Mouse (Mus musculus) forebrain, embryonic 11.5 days (tissue): Measurements from ENCODE around the gene Sh3glb1. TPM values are rescaled to one million over a fixed set of nuclear protein-coding genes. Genes with fewer than 3 reads are reported as not detected.
A peak's percentile ranks its signal among the peaks of the same experiment; 100 is the strongest.

Experiments
- ATAC-seq: fragments of 200-750 bp; cut with Nextera tagmentation; replicated peaks from 2 replicates; pipeline ENCODE4 v1.8.0; 2017; ENCODE audit warnings: moderate TSS enrichment; ENCODE audit not compliant: low FRiP score
- DNase-seq: peaks from one replicate; pipeline ENCODE4 v3.0.0-alpha.2; 2017; ENCODE audit warnings: low spot score
- H3K27ac ChIP-seq: fragments of 300-500 bp; sonication (generic); 2 replicates; pipeline ENCODE4 v1.5.1; 2014; ENCODE audit warnings: low read depth, low read length
- H3K27me3 ChIP-seq: fragments of 300-500 bp; sonication (generic); 2 replicates; pipeline ENCODE4 v1.6.1; 2014; ENCODE audit warnings: mild to moderate bottlenecking, low read length, mixed read lengths; ENCODE audit not compliant: control insufficient read depth, insufficient read depth
- H3K36me3 ChIP-seq: fragments of 300-500 bp; sonication (generic); 2 replicates; pipeline ENCODE4 v1.6.1; 2014; ENCODE audit warnings: mild to moderate bottlenecking, low read length, moderate library complexity, mixed read lengths; ENCODE audit not compliant: control insufficient read depth, insufficient read depth
- H3K4me1 ChIP-seq: fragments of 300-500 bp; sonication (generic); replicated peaks from 2 replicates; pipeline ENCODE4 v1.6.1; 2014; ENCODE audit warnings: low read length, mixed read lengths; ENCODE audit not compliant: control insufficient read depth, insufficient read depth
- H3K4me2 ChIP-seq: fragments of 300-500 bp; sonication (generic); 2 replicates; pipeline ENCODE4 v1.6.1; 2014; ENCODE audit warnings: low read depth, mild to moderate bottlenecking, low read length, moderate library complexity, mixed read lengths; ENCODE audit not compliant: severe bottlenecking
- H3K4me3 ChIP-seq: fragments of 300-500 bp; sonication (generic); 2 replicates; pipeline ENCODE4 v1.5.1; 2014; ENCODE audit warnings: low read depth, low read length
- H3K9ac ChIP-seq: fragments of 300-500 bp; sonication (generic); 2 replicates; pipeline ENCODE4 v1.6.1; 2014; ENCODE audit warnings: low read length
- H3K9me3 ChIP-seq: fragments of 300-500 bp; sonication (generic); 2 replicates; pipeline ENCODE4 v1.6.1; 2016; ENCODE audit warnings: low read length, mixed read lengths; ENCODE audit not compliant: control insufficient read depth
- WGBS: fragments of 180-500 bp; shearing (Covaris S2); extraction: QIAGEN DNeasy Blood & Tissue Kit; methylation state at CpG from one replicate; pipeline ENCODE4 v1.1.7; 2014; 5-methylcytosine and 5-hydroxymethylcytosine counted together
- polyA plus RNA-seq: library from polyadenylated mRNA; unstranded; fragments of >200 nt; fragmentation: Nextera tagmentation; extraction: Ambion mirVana; gene quantifications from 2 replicates; pipeline ENCODE4 v1.2.1, GENCODE M21; 2014

Sh3glb1 gene
- polyA plus RNA-seq, 1 experiment from 2014 or later: 82.3 TPM

- Histone ChIP-seq H3K9me3 (no peaks in the 10 kb centered on the region), H3K36me3 (no peaks in the 10 kb centered on the region; the same call in 1 of the 2 replicates), H3K27me3 (no peaks in the 10 kb centered on the region), H3K4me1 (no peaks in the 10 kb centered on the region), H3K4me3 (no peak overlapping the region), H3K27ac (no peak overlapping the region), H3K9ac (no peak overlapping the region), H3K4me2 (no peak overlapping the region)
- ATAC-seq: no peak
- DNase-seq: no peak
- 90% methylated on average over 6 of the region's 6 CpGs for WGBS
Measured at GRCm38 (mm10) chr3:144703959-144704358, 16.2 kb downstream of the Sh3glb1 start.

- WGBS: 87% methylated on average over 5 of the region's 5 CpGs
Measured at GRCm38 (mm10) chr3:144698790-144699433, 21.2 kb downstream of the Sh3glb1 start.

GRCm38 (mm10) chr3:144697942-144698341 is 22.2 kb downstream of the Sh3glb1 start:
- 87% methylated on average over 3 of the region's 3 CpGs for WGBS
- no peak overlapping the region for H3K9ac ChIP-seq
- no peaks in the 10 kb centered on the region for H3K9me3 ChIP-seq
- DNase-seq (no peak), ATAC-seq (no peak)
- H3K4me1 ChIP-seq: no peaks in the 10 kb centered on the region
- H3K4me3 ChIP-seq: no peak overlapping the region
- no peaks in the 10 kb centered on the region for H3K27me3 ChIP-seq
- H3K4me2 ChIP-seq: no peak overlapping the region
- no peak overlapping the region for H3K27ac ChIP-seq
- no peaks in the 10 kb centered on the region; the same call in 1 of the 2 replicates for H3K36me3 ChIP-seq

More at GRCm38 (mm10) chr3:144698790-144699433, 21.2 kb downstream of the Sh3glb1 start:
- Histone ChIP-seq H3K36me3 (no peaks in the 10 kb centered on the region; the same call in 1 of the 2 replicates), H3K9me3 (no peaks in the 10 kb centered on the region), H3K27me3 (no peaks in the 10 kb centered on the region), H3K4me3 (no peak overlapping the region), H3K9ac (no peak overlapping the region), H3K4me2 (no peak overlapping the region), H3K4me1 (no peaks in the 10 kb centered on the region), H3K27ac (no peak overlapping the region)
- ATAC-seq (no peak), DNase-seq (no peak)

- Histone ChIP-seq H3K27me3 (no peaks in the 10 kb centered on the region), H3K4me3 (no peak overlapping the region), H3K27ac (no peak overlapping the region), H3K9me3 (no peaks in the 10 kb centered on the region), H3K4me1 (no peaks in the 10 kb centered on the region), H3K9ac (no peak overlapping the region), H3K4me2 (no peak overlapping the region), H3K36me3 (no peaks in the 10 kb centered on the region; the same call in 1 of the 2 replicates)
- DNase-seq: no peak
- 90% methylated on average over 5 of the region's 5 CpGs for WGBS
- ATAC-seq: no peak
Measured at GRCm38 (mm10) chr3:144697154-144697553, 23.0 kb downstream of the Sh3glb1 start.

GRCm38 (mm10) chr3:144694941-144695340 is 25.2 kb downstream of the Sh3glb1 start:
- H3K4me2 ChIP-seq: no peak overlapping the region
- DNase-seq (no peak), ATAC-seq (no peak)
- H3K4me1 ChIP-seq: no peaks in the 10 kb centered on the region
- no peaks in the 10 kb centered on the region for H3K27me3 ChIP-seq
- H3K9me3 ChIP-seq: no peaks in the 10 kb centered on the region
- no peaks in the 10 kb centered on the region; the same call in 1 of the 2 replicates for H3K36me3 ChIP-seq
- no peak overlapping the region for H3K4me3 ChIP-seq
- H3K9ac ChIP-seq: no peak overlapping the region
- WGBS: 91% methylated on average over 7 of the region's 7 CpGs
- H3K27ac ChIP-seq: no peak overlapping the region

- no peaks in the 10 kb centered on the region for H3K4me1 ChIP-seq
- ATAC-seq (no peak), DNase-seq (no peak)
- H3K9me3 ChIP-seq: no peaks in the 10 kb centered on the region
- no peak overlapping the region for H3K9ac ChIP-seq
- no peaks in the 10 kb centered on the region for H3K27me3 ChIP-seq
- H3K27ac ChIP-seq: no peak overlapping the region
- H3K4me3 ChIP-seq: no peak overlapping the region
- whole genome bisulfite sequencing: 92% methylated on average over 10 of the region's 10 CpGs
- no peaks in the 10 kb centered on the region; the same call in 1 of the 2 replicates for H3K36me3 ChIP-seq
- H3K4me2 ChIP-seq: no peak overlapping the region
Measured at GRCm38 (mm10) chr3:144694040-144694439, 26.1 kb downstream of the Sh3glb1 start.

GRCm38 (mm10) chr3:144692052-144692451 is 28.1 kb downstream of the Sh3glb1 start:
- Histone ChIP-seq H3K9me3 (no peaks in the 10 kb centered on the region), H3K27ac (no peak overlapping the region), H3K9ac (no peak overlapping the region), H3K4me2 (no peak overlapping the region), H3K4me1 (no peaks in the 10 kb centered on the region), H3K4me3 (no peak overlapping the region), H3K36me3 (no peaks in the 10 kb centered on the region; the same call in 1 of the 2 replicates), H3K27me3 (no peaks in the 10 kb centered on the region)
- DNase-seq: no peak
- 61% methylated on average over 3 of the region's 3 CpGs for WGBS
- peak; percentile 40; the same call in 1 of the 2 replicates for ATAC-seq

GRCm38 (mm10) chr3:144689236-144689635 is 30.9 kb downstream of the Sh3glb1 start:
- WGBS: 7% methylated on average over 11 of the region's 11 CpGs
- Histone ChIP-seq H3K27ac (no peak overlapping the region), H3K4me2 (no peak overlapping the region)

GRCm38 (mm10) chr3:144688284-144688683 is 31.9 kb downstream of the Sh3glb1 start:
- Histone ChIP-seq H3K4me1 (no peaks in the 10 kb centered on the region), H3K27ac (no peak overlapping the region), H3K4me2 (no peak overlapping the region), H3K9ac (no peak overlapping the region), H3K9me3 (no peaks in the 10 kb centered on the region), H3K36me3 (no peaks in the 10 kb centered on the region; the same call in 1 of the 2 replicates), H3K4me3 (no peak overlapping the region), H3K27me3 (no peaks in the 10 kb centered on the region)
- ATAC-seq (no peak), DNase-seq (no peak)
- 87% methylated on average over 8 of the region's 8 CpGs for WGBS

More at GRCm38 (mm10) chr3:144689236-144689635, 30.9 kb downstream of the Sh3glb1 start:
- peak; percentile 90 for ATAC-seq
- Histone ChIP-seq H3K27me3 (no peaks in the 10 kb centered on the region), H3K9me3 (no peaks in the 10 kb centered on the region), H3K4me1 (no peaks in the 10 kb centered on the region), H3K4me3 (no peak overlapping the region), H3K9ac (no peak overlapping the region), H3K36me3 (no peaks in the 10 kb centered on the region; the same call in 1 of the 2 replicates)
- DNase-seq: peak; percentile 83
